Mouse (Mus musculus): ENCODE data around the gene Ccdc136. TPM values are rescaled to one million over a fixed set of nuclear protein-coding genes. Genes with fewer than 3 reads are reported as not detected.

Ccdc136 gene
- polyA plus RNA-seq, 1 experiment from 2014 or later = 27.2 TPM

DNA sequence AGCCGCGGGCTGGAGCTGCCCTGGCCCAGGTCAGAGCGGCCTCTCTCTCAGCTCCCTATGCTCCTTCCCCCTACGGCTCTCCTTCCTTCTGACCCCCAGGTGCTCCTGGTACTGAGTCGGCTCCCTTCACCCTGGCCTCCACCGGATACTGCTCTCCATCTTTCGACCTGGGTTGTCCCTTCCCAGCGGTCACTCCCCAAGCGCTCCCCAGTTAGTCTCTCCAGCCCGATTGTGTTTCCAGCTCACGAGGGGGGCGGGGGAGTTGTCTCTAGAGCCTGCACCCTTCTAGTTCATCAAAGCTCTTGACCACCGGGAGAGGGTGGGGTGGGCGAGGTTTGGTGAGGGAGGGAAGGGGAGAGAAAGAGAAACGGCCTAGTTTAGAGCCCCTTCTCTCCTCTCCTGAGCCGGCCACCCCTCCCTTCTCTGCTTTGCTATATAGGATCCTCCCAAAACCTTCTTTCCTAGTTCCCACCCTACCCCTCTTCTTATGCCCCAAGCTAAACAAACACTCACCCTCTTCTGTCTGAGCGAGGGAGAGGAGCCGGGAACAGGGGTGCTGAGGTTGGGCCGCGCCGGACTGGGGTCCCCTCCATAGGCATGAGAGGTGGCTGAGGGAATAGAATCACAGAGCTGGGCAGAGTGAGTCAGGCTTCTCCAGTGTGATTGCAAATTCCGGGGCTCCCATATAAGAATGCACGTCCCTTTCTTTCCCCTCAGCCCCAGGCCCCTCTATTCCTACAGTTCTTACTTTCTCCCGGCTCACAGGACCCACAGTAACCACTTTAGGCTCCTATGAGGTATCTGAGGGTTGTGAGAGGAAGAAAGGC lies 818 bp downstream of the Ccdc136 start:
- peak overlapping the region; percentile 71 for H3K4me3 ChIP-seq
- H3K4me2 ChIP-seq (replicated peaks) = peak overlapping the region; percentile 87
- H3K9me3 ChIP-seq = no peaks in the 10 kb centered on the region
- peaks cover 30% of the 10 kb centered on the region for H3K27me3 ChIP-seq
- ATAC-seq (ENCODE audit: low FRiP score, low read depth) = peak; percentile 45
- 0 out of 2 replicates have a peak, but pooled peaks cover 4% of the 10 kb centered on the region for H3K36me3 ChIP-seq
- peak overlapping the region; percentile 56 for H3K27ac ChIP-seq (replicated peaks)
- whole genome bisulfite sequencing = under 1% methylated on average over 20 of the region's 24 CpGs
- H3K4me1 ChIP-seq = peaks cover 15% of the 10 kb centered on the region
- H3K9ac ChIP-seq (replicated peaks) = peak overlapping the region; percentile 78

- Histone ChIP-seq H3K4me3 (peak overlapping the region; percentile 71), H3K27me3 (peaks cover 33% of the 10 kb centered on the region), H3K4me2 (replicated peaks) (peak overlapping the region; percentile 87), H3K4me1 (peaks cover 15% of the 10 kb centered on the region), H3K27ac (replicated peaks) (no peak overlapping the region; the same call in none of the 2 replicates), H3K36me3 (0 out of 2 replicates have a peak, but pooled peaks cover 4% of the 10 kb centered on the region), H3K9me3 (no peaks in the 10 kb centered on the region), H3K9ac (replicated peaks) (peak overlapping the region; percentile 78)
- ATAC-seq (ENCODE audit: low FRiP score, low read depth) = 0 out of 2 replicates have a peak, but pooled peaks have one; percentile 23
- WGBS = 6% methylated on average over 6 of the region's 6 CpGs
Measured at GRCm38 (mm10) chr6:29397575-29397974, 1.5 kb downstream of the Ccdc136 start.

DNA sequence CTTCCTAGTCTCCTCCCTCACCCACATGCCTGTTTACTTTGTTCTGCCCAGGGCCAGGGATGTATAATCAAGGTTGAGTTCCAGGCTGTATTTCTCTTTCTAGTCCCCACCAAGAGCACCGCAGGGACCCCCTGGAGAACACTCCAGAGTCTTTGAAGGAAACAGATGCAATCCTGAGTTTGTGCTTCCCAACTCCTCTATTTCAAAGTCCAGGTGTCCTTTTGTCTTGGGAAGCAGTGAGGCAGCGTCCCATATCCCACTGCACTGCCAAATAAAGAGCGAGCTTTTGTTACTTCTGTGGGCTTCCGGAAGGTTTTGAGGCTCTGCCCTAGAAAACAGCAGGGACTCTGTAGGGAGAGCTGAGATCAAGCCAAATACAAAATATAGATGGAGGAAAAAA lies 3.7 kb downstream of the Ccdc136 start:
- H3K27me3 ChIP-seq = peaks cover 26% of the 10 kb centered on the region
- H3K9me3 ChIP-seq = no peaks in the 10 kb centered on the region
- no peak overlapping the region for H3K9ac ChIP-seq (replicated peaks)
- H3K4me2 ChIP-seq (replicated peaks) = no peak overlapping the region
- WGBS = 78% methylated on average over 4 of the region's 4 CpGs
- no peak overlapping the region for H3K4me3 ChIP-seq
- no peak for ATAC-seq (ENCODE audit: low FRiP score, low read depth)
- H3K27ac ChIP-seq (replicated peaks) = no peak overlapping the region
- H3K4me1 ChIP-seq = peaks cover 18% of the 10 kb centered on the region
- 0 out of 2 replicates have a peak, but pooled peaks cover 4% of the 10 kb centered on the region for H3K36me3 ChIP-seq

DNA sequence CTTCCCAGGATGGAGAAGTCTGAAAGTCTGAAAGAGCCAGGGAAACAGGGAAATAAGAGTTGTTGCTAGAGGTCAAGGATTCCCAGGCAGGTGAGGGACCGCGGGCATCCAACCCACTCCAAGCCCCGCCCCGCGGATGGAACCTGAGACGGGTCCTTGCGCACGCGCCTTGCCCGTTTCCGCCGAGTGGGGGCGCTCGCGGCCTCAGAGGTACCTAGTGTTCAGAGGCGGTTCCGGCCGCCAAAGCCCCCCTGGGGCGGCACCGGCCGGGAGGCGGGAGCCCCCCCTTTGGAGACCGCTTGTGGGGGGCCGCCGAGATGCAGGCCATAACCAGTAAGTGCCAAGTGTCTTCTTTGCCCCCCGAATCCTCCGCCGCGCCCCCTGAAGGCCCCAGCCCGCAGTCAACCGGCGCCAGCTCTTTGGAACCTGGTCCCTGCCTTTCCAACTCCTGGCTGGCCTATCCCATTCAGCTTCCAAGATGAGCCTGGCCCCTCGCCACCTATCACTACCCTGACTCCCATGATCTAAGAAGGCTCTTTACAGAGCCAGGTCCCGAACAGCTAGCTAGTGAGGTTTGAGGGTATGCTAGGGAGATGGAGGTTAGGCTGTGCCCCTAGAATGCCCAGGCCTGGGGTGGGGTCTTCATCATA lies 6.7 kb downstream of the Ccdc136 start:
- Histone ChIP-seq H3K4me2 (replicated peaks) (peak overlapping the region; percentile 35; the same call in 1 of the 2 replicates), H3K9ac (replicated peaks) (no peak overlapping the region), H3K4me1 (peaks cover 5% of the 10 kb centered on the region), H3K36me3 (peaks cover 16% of the 10 kb centered on the region), H3K9me3 (no peaks in the 10 kb centered on the region), H3K27me3 (peaks cover 12% of the 10 kb centered on the region), H3K27ac (replicated peaks) (no peak overlapping the region), H3K4me3 (no peak overlapping the region)
- no peak for ATAC-seq (ENCODE audit: low FRiP score, low read depth)
- WGBS = 7% methylated on average over 31 of the region's 34 CpGs

DNA sequence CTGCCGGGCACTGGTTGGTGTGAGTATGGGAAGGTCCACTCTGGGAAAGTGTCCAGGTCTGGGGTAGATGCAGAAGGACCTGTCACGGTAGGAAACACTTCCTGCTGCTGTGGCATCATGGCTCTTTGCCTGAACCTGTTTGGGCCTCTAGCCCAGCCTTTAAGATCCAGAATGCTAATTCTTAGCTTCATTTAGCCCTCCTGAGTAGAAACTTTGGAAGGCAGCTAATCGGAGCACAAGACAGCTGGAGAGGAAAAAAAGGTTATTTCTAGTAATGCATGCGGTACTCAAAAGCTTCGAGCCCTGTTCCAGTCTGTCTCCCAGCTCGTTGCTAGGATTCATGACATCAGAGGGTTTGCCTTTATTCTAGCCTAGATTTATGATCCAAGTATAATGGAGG lies 10.3 kb downstream of the Ccdc136 start:
- peaks cover 11% of the 10 kb centered on the region for H3K27me3 ChIP-seq
- H3K9me3 ChIP-seq = no peaks in the 10 kb centered on the region
- H3K4me1 ChIP-seq = peaks cover 2% of the 10 kb centered on the region
- H3K27ac ChIP-seq (replicated peaks) = no peak overlapping the region
- H3K4me3 ChIP-seq = no peak overlapping the region
- H3K4me2 ChIP-seq (replicated peaks) = no peak overlapping the region
- no peak overlapping the region for H3K9ac ChIP-seq (replicated peaks)
- ATAC-seq (ENCODE audit: low FRiP score, low read depth) = no peak
- peaks cover 40% of the 10 kb centered on the region for H3K36me3 ChIP-seq
- 93% methylated on average over 6 of the region's 6 CpGs for WGBS

DNA sequence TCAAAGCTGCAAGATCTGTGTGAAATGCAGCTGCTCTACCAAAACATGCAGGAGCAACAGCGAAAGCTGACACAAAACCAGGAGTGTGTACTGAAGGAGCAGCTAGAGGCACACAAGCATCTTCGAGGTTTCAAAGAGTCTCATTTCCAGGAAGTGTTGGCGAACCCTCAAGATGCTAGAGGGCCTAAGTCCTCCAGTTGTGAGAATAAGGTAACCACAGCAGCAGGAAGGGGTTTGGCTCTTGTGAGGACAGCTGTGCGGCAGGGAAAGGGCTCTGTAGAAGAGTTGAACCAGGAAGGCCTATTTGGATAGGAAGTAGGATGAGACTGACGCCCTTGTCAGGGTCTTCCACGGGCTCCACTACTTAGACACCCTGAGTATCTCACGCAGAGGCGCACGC lies 19.3 kb downstream of the Ccdc136 start:
- no peak for ATAC-seq (ENCODE audit: low FRiP score, low read depth)
- Histone ChIP-seq H3K4me1 (no peaks in the 10 kb centered on the region), H3K4me3 (no peak overlapping the region), H3K9ac (replicated peaks) (no peak overlapping the region), H3K27ac (replicated peaks) (no peak overlapping the region), H3K36me3 (peaks cover 49% of the 10 kb centered on the region), H3K9me3 (no peaks in the 10 kb centered on the region), H3K27me3 (no peaks in the 10 kb centered on the region), H3K4me2 (replicated peaks) (no peak overlapping the region)
- WGBS = 90% methylated on average over 9 of the region's 9 CpGs

DNA sequence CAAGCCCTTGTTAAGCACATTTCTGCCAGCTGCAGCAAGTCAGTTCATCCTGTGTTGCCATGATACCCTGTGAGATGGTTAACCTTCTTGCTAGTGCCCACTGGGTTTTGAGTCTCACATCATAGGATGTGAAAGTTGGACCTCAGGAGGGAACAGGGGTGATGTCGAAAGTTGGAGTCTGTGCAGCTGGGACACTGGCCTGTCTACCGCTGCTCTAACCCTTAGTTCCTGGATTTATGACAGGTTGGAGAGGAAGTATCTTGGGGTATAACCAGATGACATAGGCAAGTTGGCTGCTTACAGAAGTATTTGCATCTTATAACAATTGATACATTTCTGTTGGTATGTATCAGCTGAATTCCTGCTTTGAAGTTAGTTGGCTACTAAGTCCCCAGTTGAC lies 24.5 kb downstream of the Ccdc136 start:
- Histone ChIP-seq H3K9me3 (no peaks in the 10 kb centered on the region), H3K4me2 (replicated peaks) (no peak overlapping the region), H3K36me3 (peaks cover 16% of the 10 kb centered on the region; the same call in 1 of the 2 replicates), H3K4me1 (no peaks in the 10 kb centered on the region), H3K9ac (replicated peaks) (no peak overlapping the region), H3K27ac (replicated peaks) (no peak overlapping the region), H3K4me3 (no peak overlapping the region), H3K27me3 (no peaks in the 10 kb centered on the region)
- WGBS = 95% methylated on average over 2 of the region's 2 CpGs
- ATAC-seq (ENCODE audit: low FRiP score, low read depth) = no peak

DNA sequence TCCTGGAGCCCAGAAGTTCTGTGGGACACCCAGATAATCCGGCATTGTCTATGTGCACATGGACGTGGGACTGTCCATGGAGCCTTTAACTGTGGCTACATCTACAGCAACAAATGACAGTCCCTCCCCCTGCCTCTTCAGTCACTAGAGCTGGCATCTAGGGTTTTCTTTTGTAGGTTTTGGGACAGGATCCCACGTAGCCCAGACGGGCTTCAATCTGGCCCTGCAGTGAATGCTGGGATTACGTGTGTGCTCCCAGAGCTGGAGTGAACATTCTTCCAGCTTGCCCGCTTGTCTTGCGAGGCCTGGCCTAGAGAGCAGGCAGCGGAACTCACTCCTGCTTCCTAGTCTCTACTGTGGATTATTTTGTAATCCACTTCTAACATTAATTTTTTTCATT lies 29.0 kb downstream of the Ccdc136 start:
- H3K36me3 ChIP-seq = no peaks in the 10 kb centered on the region
- 80% methylated on average over 8 of the region's 8 CpGs for WGBS
- H3K4me1 ChIP-seq = no peaks in the 10 kb centered on the region
- H3K9me3 ChIP-seq = no peaks in the 10 kb centered on the region
- H3K9ac ChIP-seq (replicated peaks) = no peak overlapping the region
- ATAC-seq (ENCODE audit: low FRiP score, low read depth) = no peak
- H3K4me2 ChIP-seq (replicated peaks) = no peak overlapping the region
- no peak overlapping the region for H3K27ac ChIP-seq (replicated peaks)
- H3K4me3 ChIP-seq = no peak overlapping the region
- H3K27me3 ChIP-seq = 0 out of 2 replicates have a peak, but pooled peaks cover under 1% of the 10 kb centered on the region

DNA sequence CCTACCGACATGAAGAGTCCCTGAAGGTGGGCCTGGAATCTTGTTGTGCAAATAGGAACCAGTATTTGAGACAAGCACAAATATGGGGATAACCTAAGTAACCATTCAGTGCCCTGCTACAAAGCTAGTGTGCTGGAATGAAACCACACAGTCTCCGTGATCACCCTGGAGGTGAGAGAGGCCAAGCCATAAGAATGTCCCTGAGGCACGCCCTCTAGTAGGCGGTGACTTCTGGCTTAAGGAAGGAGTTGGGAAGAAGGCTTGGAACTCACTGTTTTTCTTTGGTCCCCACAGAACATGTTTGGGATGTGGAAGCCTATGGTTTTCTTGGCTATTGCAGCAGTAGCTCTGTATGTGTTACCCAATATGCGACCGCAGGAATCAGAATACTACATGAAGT lies 30.2 kb downstream of the Ccdc136 start:
- 75% methylated on average over 6 of the region's 6 CpGs for WGBS
- Histone ChIP-seq H3K4me3 (no peak overlapping the region), H3K9me3 (no peaks in the 10 kb centered on the region), H3K4me2 (replicated peaks) (no peak overlapping the region), H3K4me1 (0 out of 2 replicates have a peak, but pooled peaks cover 3% of the 10 kb centered on the region), H3K27ac (replicated peaks) (no peak overlapping the region), H3K27me3 (peaks cover 13% of the 10 kb centered on the region), H3K9ac (replicated peaks) (no peak overlapping the region), H3K36me3 (no peaks in the 10 kb centered on the region)
- no peak for ATAC-seq (ENCODE audit: low FRiP score, low read depth)

- Histone ChIP-seq H3K36me3 (no peaks in the 10 kb centered on the region), H3K27me3 (peaks cover 31% of the 10 kb centered on the region), H3K27ac (replicated peaks) (no peak overlapping the region), H3K4me2 (replicated peaks) (no peak overlapping the region), H3K4me1 (peaks cover 11% of the 10 kb centered on the region), H3K9me3 (no peaks in the 10 kb centered on the region), H3K4me3 (no peak overlapping the region), H3K9ac (replicated peaks) (no peak overlapping the region)
- 61% methylated on average over 4 of the region's 4 CpGs for WGBS
- no peak for ATAC-seq (ENCODE audit: low FRiP score, low read depth)
Measured at GRCm38 (mm10) chr6:29428171-29428570, 32.1 kb downstream of the Ccdc136 start.

DNA sequence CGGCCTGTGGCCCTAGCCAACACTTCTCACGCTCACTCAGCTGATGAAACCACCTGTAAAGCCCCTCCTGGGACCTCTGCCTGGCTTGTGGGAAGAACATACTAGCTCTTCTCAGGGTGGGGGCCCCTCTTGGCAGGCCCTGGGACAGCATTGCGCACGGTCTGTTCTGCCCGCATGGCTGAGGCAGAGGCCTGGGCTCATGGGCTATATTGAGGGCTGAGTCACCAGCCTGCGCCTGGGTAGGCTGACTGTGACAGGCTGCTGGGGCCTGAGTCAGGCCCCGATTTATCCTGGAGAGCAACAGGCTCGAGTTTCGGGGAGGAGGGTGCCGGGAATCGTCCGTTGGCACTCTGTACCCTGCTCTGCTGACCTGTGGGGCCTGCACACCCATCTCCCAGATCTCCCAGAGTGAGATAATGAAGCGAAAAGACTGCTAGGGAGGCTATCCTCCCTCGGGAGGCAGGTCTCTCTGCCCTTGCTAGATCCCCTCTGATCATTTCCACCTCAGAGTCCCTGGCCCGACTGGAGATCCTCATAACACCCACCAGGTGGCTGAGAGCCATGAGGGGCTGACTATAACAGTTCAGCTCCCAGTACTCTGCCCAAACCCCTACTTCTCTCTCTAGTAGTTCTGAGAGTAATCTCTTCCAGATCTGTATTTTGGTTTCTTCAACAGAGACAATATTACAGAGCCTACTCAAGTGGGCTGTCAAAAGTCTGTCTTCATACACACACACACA lies 34.7 kb downstream of the Ccdc136 start:
- Histone ChIP-seq H3K4me3 (no peak overlapping the region), H3K27ac (replicated peaks) (no peak overlapping the region), H3K9ac (replicated peaks) (no peak overlapping the region), H3K9me3 (no peaks in the 10 kb centered on the region), H3K4me1 (peaks cover 37% of the 10 kb centered on the region), H3K27me3 (peaks cover 58% of the 10 kb centered on the region), H3K4me2 (replicated peaks) (no peak overlapping the region), H3K36me3 (no peaks in the 10 kb centered on the region)
- WGBS = 52% methylated on average over 15 of the region's 15 CpGs
- ATAC-seq (ENCODE audit: low FRiP score, low read depth) = no peak

DNA sequence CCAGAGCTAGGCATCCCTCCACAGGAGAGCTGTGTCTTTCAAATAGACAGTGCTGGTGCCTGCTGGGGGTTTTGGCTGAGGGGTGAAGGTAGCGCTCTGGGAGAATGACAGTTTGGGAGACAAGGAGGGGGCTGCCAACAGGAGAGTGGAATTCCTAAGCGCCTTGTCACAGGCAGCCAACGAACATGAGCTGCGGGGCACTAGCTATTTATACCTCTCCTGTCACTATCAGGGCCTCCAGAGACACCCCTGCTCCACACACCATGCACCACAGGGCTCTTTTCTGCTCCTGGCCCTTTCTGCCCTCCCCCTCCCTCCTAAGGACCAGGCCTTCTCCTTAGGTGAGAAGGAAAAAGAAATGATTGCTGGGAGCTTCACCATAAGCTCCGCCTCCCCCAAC lies 35.4 kb downstream of the Ccdc136 start:
- Histone ChIP-seq H3K4me2 (replicated peaks) (no peak overlapping the region), H3K36me3 (no peaks in the 10 kb centered on the region), H3K27me3 (peaks cover 61% of the 10 kb centered on the region), H3K4me3 (no peak overlapping the region), H3K4me1 (peaks cover 44% of the 10 kb centered on the region), H3K27ac (replicated peaks) (no peak overlapping the region), H3K9me3 (no peaks in the 10 kb centered on the region), H3K9ac (replicated peaks) (no peak overlapping the region)
- 24% methylated on average over 5 of the region's 5 CpGs for WGBS
- no peak for ATAC-seq (ENCODE audit: low FRiP score, low read depth)
